Comparison of ENCODE assay signal across 15 mouse cellular contexts in genomic region chrX:159199495-159199894, GRCm38 (mm10). TPM values are rescaled to one million over a fixed set of nuclear protein-coding genes. Genes with fewer than 3 reads are reported as not detected.
A peak's percentile ranks its signal among the peaks of the same experiment; 100 is the strongest.
DNase-seq lines count a peak whose midpoint lies in the region; ATAC-seq and TF ChIP-seq lines count a peak whose summit lies in the region.
"Had no signal": no experiment of that assay in that cellular context is flagged by ENCODE, and none has a peak within 500 bp of the region (broad histone marks: within the 10 kb centered on the region; RNA-seq: fewer than 3 reads in every experiment).

No protein-coding gene starts in this region.

- H3K27ac ChIP-seq in lung, embryonic 16.5 days (ENCODE audit: low read length), result peak overlapping the region; percentile 39; the same call in 1 of the 2 replicates
- H3K27ac ChIP-seq in lung, postnatal 0 days (ENCODE audit: low read length), result no peak overlapping the region
- H3K27ac ChIP-seq in neural tube, embryonic 15.5 days (replicated peaks), result no peak overlapping the region
- no peak overlapping the region for H3K27ac ChIP-seq in forebrain, embryonic 16.5 days (ENCODE audit: low read length)
- H3K27ac ChIP-seq: forebrain, embryonic 12.5 days; hindbrain, postnatal 0 days; liver, embryonic 15.5 days had no signal

- H3K4me2 ChIP-seq in lung, embryonic 16.5 days (ENCODE audit: low read depth, low read length), result no peak overlapping the region
- no peak overlapping the region for H3K4me2 ChIP-seq in lung, postnatal 0 days (replicated peaks; ENCODE audit: low read depth, low read length)
- no peak overlapping the region for H3K4me2 ChIP-seq in neural tube, embryonic 15.5 days
- no peak overlapping the region for H3K4me2 ChIP-seq in forebrain, embryonic 16.5 days (ENCODE audit: low read length)
- H3K4me2 ChIP-seq: forebrain, embryonic 12.5 days; heart, embryonic 11.5 days; liver, embryonic 15.5 days had no signal

- no peak overlapping the region for H3K4me3 ChIP-seq in lung, embryonic 16.5 days (ENCODE audit: low read length)
- H3K4me3 ChIP-seq in lung, postnatal 0 days (ENCODE audit: low read depth, low read length), result no peak overlapping the region
- no peak overlapping the region for H3K4me3 ChIP-seq in neural tube, embryonic 15.5 days (replicated peaks)
- H3K4me3 ChIP-seq in forebrain, embryonic 16.5 days (replicated peaks; ENCODE audit: low read length), result no peak overlapping the region
- H3K4me3 ChIP-seq: forebrain, embryonic 12.5 days; liver, embryonic 15.5 days had no signal

- H3K36me3 ChIP-seq in lung, embryonic 16.5 days (ENCODE audit: control insufficient read depth, insufficient read depth, low read length), result no peaks in the 10 kb centered on the region
- no peaks in the 10 kb centered on the region for H3K36me3 ChIP-seq in lung, postnatal 0 days (ENCODE audit: insufficient read depth, low read length)
- H3K36me3 ChIP-seq in neural tube, embryonic 15.5 days, result no peaks in the 10 kb centered on the region
- H3K36me3 ChIP-seq in forebrain, embryonic 16.5 days (ENCODE audit: control insufficient read depth, insufficient read depth), result no peaks in the 10 kb centered on the region
- H3K36me3 ChIP-seq: forebrain, embryonic 12.5 days; liver, embryonic 15.5 days had no signal

- no peaks in the 10 kb centered on the region for H3K9me3 ChIP-seq in lung, embryonic 16.5 days (ENCODE audit: control insufficient read depth, low read length)
- H3K9me3 ChIP-seq in lung, postnatal 0 days (ENCODE audit: low read length), result no peaks in the 10 kb centered on the region
- no peaks in the 10 kb centered on the region for H3K9me3 ChIP-seq in neural tube, embryonic 15.5 days (replicated peaks)
- no peaks in the 10 kb centered on the region for H3K9me3 ChIP-seq in forebrain, embryonic 16.5 days (ENCODE audit: control insufficient read depth, low read length)
- H3K9me3 ChIP-seq: forebrain, embryonic 12.5 days; liver, embryonic 15.5 days had no signal

- ATAC-seq in lung, embryonic 16.5 days (ENCODE audit: low read depth), result peak; percentile 34; the same call in 1 of the 2 replicates
- ATAC-seq in lung, postnatal 0 days, result no peak
- peak; percentile 96 for ATAC-seq in CD4-positive, CD25-positive, alpha-beta regulatory T cell, adult 4 months
- peak; percentile 45 to 73; a peak in 3 of 4 replicates for ATAC-seq in hematopoietic stem cell, adult 5-6 weeks (replicated peaks in 1 of 2; ENCODE audit: insufficient read depth in 1 of 2, low FRiP score in 2 of 2, low TSS enrichment in 1 of 2, low read depth in 1 of 2, poor library complexity in 2 of 2, severe bottlenecking in 2 of 2)
- no peak for ATAC-seq in neural tube, embryonic 15.5 days (ENCODE audit: low FRiP score)
- ATAC-seq in forebrain, embryonic 16.5 days, result no peak
- ATAC-seq: hindbrain, postnatal 0 days had no signal

- H3K9ac ChIP-seq in lung, embryonic 16.5 days (ENCODE audit: low read length), result no peak overlapping the region
- H3K9ac ChIP-seq in lung, postnatal 0 days (replicated peaks; ENCODE audit: low read depth), result no peak overlapping the region
- no peak overlapping the region for H3K9ac ChIP-seq in neural tube, embryonic 15.5 days (replicated peaks)
- H3K9ac ChIP-seq in forebrain, embryonic 16.5 days (replicated peaks; ENCODE audit: low read depth, low read length), result no peak overlapping the region
- H3K9ac ChIP-seq: forebrain, embryonic 12.5 days; liver, embryonic 15.5 days had no signal

- H3K27me3 ChIP-seq in lung, embryonic 16.5 days (ENCODE audit: control insufficient read depth, insufficient read depth, low read depth, low read length), result no peaks in the 10 kb centered on the region; the same call in 1 of the 2 replicates
- H3K27me3 ChIP-seq in lung, postnatal 0 days (replicated peaks; ENCODE audit: insufficient read depth, low read length), result no peaks in the 10 kb centered on the region
- H3K27me3 ChIP-seq in neural tube, embryonic 15.5 days (replicated peaks), result no peaks in the 10 kb centered on the region
- no peaks in the 10 kb centered on the region for H3K27me3 ChIP-seq in forebrain, embryonic 16.5 days (replicated peaks; ENCODE audit: control insufficient read depth, insufficient read depth, low read length)
- H3K27me3 ChIP-seq: liver, embryonic 15.5 days had no signal

- TF ChIP-seq CTCF in lung, postnatal 0 days (IDR thresholded peaks at IDR 0.05), result no peak

- DNase-seq in lung, postnatal 0 days (ENCODE audit: low spot score), result no peak
- DNase-seq in natural killer cell, adult 2 months (ENCODE audit: low spot score in 2 of 2), result peak; percentile 3 to 18
- no peak for DNase-seq in frontal cortex, postnatal 36 days (ENCODE audit: low spot score in 2 of 2)
- DNase-seq: cerebellum, postnatal 14 days; heart, postnatal 14 days; layer of hippocampus, adult 9-11 months had no signal

- no peak for TF ChIP-seq EP300 in lung, postnatal 0 days (IDR thresholded peaks at IDR 0.05)

- no peaks in the 10 kb centered on the region for H3K4me1 ChIP-seq in lung, embryonic 16.5 days (replicated peaks; ENCODE audit: control insufficient read depth, insufficient read depth, low read length)
- H3K4me1 ChIP-seq in lung, postnatal 0 days (ENCODE audit: insufficient read depth, low read depth, low read length), result no peaks in the 10 kb centered on the region
- no peaks in the 10 kb centered on the region for H3K4me1 ChIP-seq in neural tube, embryonic 15.5 days
- H3K4me1 ChIP-seq in forebrain, embryonic 16.5 days (replicated peaks; ENCODE audit: control insufficient read depth, insufficient read depth, low read length), result no peaks in the 10 kb centered on the region
- H3K4me1 ChIP-seq: forebrain, embryonic 12.5 days; liver, embryonic 15.5 days had no signal

RNA-seq across cellular contexts. Expression of gene Rps6ka3, which starts 10.6 kb away (rescaled TPM):
- polyA plus RNA-seq in lung, embryonic 16.5 days (2015; fragmentation: Nextera tagmentation; extraction: Ambion mirVana), result 5.5 and 5.9 TPM in 2 replicates
- 6.6 and 6.8 TPM in 2 replicates for polyA plus RNA-seq in lung, postnatal 0 days (2015; fragmentation: Nextera tagmentation; extraction: Ambion mirVana)
- 1 to 10 TPM; 6.0 to 10.0 TPM for polyA plus RNA-seq in CD4-positive, CD25-positive, alpha-beta regulatory T cell, adult 4 months (2017; shearing (Covaris generic))
- total RNA-seq in hematopoietic stem cell, adult 5-6 weeks (2017), result 76.3 and 79.5 TPM in 2 replicates
- 3.3 and 4.6 TPM in 2 replicates for polyA plus RNA-seq in neural tube, embryonic 15.5 days (2015; fragmentation: Nextera tagmentation; extraction: Ambion mirVana)
- polyA plus RNA-seq in forebrain, embryonic 16.5 days (2015; fragmentation: Nextera tagmentation; extraction: Ambion mirVana), result 3.7 and 4.6 TPM in 2 replicates

Comparison
In these comparisons a context has a peak if more than half of its experiments do, and no peak if none do; other contexts are left out.
1. ATAC-seq: peak in lung, embryonic 16.5 days (single experiment), CD4-positive, CD25-positive, alpha-beta regulatory T cell, adult 4 months (single experiment) and hematopoietic stem cell, adult 5-6 weeks (2 of 2); none in lung, postnatal 0 days (single experiment), neural tube, embryonic 15.5 days (single experiment) and forebrain, embryonic 16.5 days (single experiment).
2. DNase-seq: peak in natural killer cell, adult 2 months (2 of 2); none in lung, postnatal 0 days (single experiment) and frontal cortex, postnatal 36 days (0 of 2).